Mouse (Mus musculus): ENCODE data around the gene Ifnz.

GRCm38 (mm10) chr4:88819659-88820058 lies 37.7 kb downstream of the Ifnz start, which contains the start of gene Ifna11:
- TF ChIP-seq CTCF (IDR thresholded peaks at IDR 0.05) (no peak), EP300 (IDR thresholded peaks at IDR 0.05) (no peak)

Measured in lung, postnatal 0 days (tissue).